Mouse (Mus musculus): ENCODE results near the gene Kirrel3. TPM values are rescaled to one million over a fixed set of nuclear protein-coding genes. Genes with fewer than 3 reads are reported as not detected.

Kirrel3 gene
- polyA plus RNA-seq, 1 experiment from 2014 or later: 2.5 TPM

DNA sequence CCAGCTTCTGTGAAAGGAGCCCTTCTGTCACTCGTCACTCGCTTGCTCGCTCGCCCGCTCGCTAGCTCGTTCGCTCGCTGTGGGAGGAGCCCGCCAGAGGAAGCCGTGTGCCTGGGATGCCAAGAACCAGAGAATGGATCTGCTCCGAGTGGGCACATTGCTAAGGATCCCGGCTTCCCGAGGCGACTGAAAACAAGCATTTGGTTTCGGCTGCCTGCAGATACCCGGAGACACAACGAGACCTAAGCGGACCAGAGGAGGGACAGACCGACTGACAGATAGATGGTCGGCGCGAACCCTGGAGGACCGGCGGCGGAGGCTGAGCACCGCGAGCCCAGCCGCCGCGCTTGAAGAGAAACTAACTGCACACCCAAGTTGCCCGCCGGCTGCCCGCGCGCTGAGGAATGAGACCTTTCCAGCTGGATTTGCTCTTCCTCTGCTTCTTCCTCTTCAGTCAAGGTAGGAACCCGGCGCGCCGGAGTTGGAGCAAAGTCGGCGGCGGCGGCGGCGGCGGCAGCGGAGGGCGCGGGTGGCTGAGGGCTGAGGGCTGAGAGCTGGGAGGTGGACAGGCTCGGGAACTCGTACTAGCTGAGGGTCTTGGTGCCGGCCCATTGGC lies 3.1 kb downstream of the Kirrel3 start:
- no peak overlapping the region for H3K27ac ChIP-seq (replicated peaks; ENCODE audit: low read depth, low read length)
- H3K9ac ChIP-seq (replicated peaks; ENCODE audit: low read length): peak overlapping the region; percentile 57
- H3K4me1 ChIP-seq (ENCODE audit: control insufficient read depth, insufficient read depth, low read length): no peaks in the 10 kb centered on the region
- peak overlapping the region; percentile 57 for H3K4me3 ChIP-seq (ENCODE audit: low read depth, low read length)
- WGBS: under 1% methylated on average over 52 of the region's 53 CpGs
- DNase-seq (ENCODE audit: low spot score) (peak; percentile 78), ATAC-seq (replicated peaks; ENCODE audit: insufficient number of reproducible peaks, low FRiP score, low TSS enrichment, low read depth) (0 out of 2 replicates have a peak, but pooled peaks have one; percentile 36)
- peaks cover 30% of the 10 kb centered on the region for H3K27me3 ChIP-seq (ENCODE audit: control insufficient read depth, insufficient read depth, low read length)
- H3K4me2 ChIP-seq (ENCODE audit: low read depth, low read length): peak overlapping the region; percentile 87
- H3K36me3 ChIP-seq (replicated peaks; ENCODE audit: control insufficient read depth, insufficient read depth, low read depth, low read length): no peaks in the 10 kb centered on the region
- H3K9me3 ChIP-seq (replicated peaks; ENCODE audit: control insufficient read depth, low read length): no peaks in the 10 kb centered on the region

DNA sequence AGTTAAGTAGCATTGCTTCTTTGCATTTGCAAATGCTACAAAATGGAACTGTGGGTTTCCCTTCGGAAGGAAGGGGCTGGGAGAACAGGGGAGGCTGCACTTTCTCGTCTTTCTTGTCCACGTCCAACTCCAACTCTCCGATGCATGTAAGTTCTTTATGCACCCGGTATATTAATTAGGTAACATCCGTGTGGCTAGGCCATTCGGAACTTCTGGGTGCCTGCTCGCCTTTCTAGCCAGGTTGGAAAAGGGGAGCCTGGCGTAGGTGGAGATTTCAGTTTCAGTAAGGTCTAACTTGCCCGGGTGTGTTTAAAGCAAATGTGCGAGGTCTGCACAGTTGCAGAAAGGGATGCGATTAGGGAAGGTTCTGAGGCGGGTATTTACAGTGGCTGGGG lies 3.6 kb downstream of the Kirrel3 start:
- ATAC-seq (replicated peaks; ENCODE audit: insufficient number of reproducible peaks, low FRiP score, low TSS enrichment, low read depth): no peak
- no peaks in the 10 kb centered on the region for H3K9me3 ChIP-seq (replicated peaks; ENCODE audit: control insufficient read depth, low read length)
- H3K27ac ChIP-seq (replicated peaks; ENCODE audit: low read depth, low read length): no peak overlapping the region
- WGBS: 1% methylated on average over 13 of the region's 13 CpGs
- H3K4me3 ChIP-seq (ENCODE audit: low read depth, low read length): peak overlapping the region; percentile 57
- no peak for DNase-seq (ENCODE audit: low spot score)
- no peaks in the 10 kb centered on the region for H3K4me1 ChIP-seq (ENCODE audit: control insufficient read depth, insufficient read depth, low read length)
- peaks cover 30% of the 10 kb centered on the region for H3K27me3 ChIP-seq (ENCODE audit: control insufficient read depth, insufficient read depth, low read length)
- no peaks in the 10 kb centered on the region for H3K36me3 ChIP-seq (replicated peaks; ENCODE audit: control insufficient read depth, insufficient read depth, low read depth, low read length)
- H3K9ac ChIP-seq (replicated peaks; ENCODE audit: low read length): peak overlapping the region; percentile 57
- peak overlapping the region; percentile 87 for H3K4me2 ChIP-seq (ENCODE audit: low read depth, low read length)

- H3K9ac ChIP-seq (replicated peaks; ENCODE audit: low read length): no peak overlapping the region
- H3K27ac ChIP-seq (replicated peaks; ENCODE audit: low read depth, low read length): no peak overlapping the region
- H3K9me3 ChIP-seq (replicated peaks; ENCODE audit: control insufficient read depth, low read length): no peaks in the 10 kb centered on the region
- WGBS: 15% methylated on average over 5 of the region's 5 CpGs
- DNase-seq (ENCODE audit: low spot score) (no peak), ATAC-seq (replicated peaks; ENCODE audit: insufficient number of reproducible peaks, low FRiP score, low TSS enrichment, low read depth) (no peak)
- no peaks in the 10 kb centered on the region for H3K4me1 ChIP-seq (ENCODE audit: control insufficient read depth, insufficient read depth, low read length)
- no peaks in the 10 kb centered on the region for H3K36me3 ChIP-seq (replicated peaks; ENCODE audit: control insufficient read depth, insufficient read depth, low read depth, low read length)
- peaks cover 28% of the 10 kb centered on the region for H3K27me3 ChIP-seq (ENCODE audit: control insufficient read depth, insufficient read depth, low read length)
- peak overlapping the region; percentile 87 for H3K4me2 ChIP-seq (ENCODE audit: low read depth, low read length)
- peak overlapping the region; percentile 57 for H3K4me3 ChIP-seq (ENCODE audit: low read depth, low read length)
Measured at GRCm38 (mm10) chr9:34489760-34490159, 4.1 kb downstream of the Kirrel3 start.

GRCm38 (mm10) chr9:34492121-34492520 lies 6.4 kb downstream of the Kirrel3 start:
- Histone ChIP-seq H3K4me3 (ENCODE audit: low read depth, low read length) (no peak overlapping the region), H3K36me3 (replicated peaks; ENCODE audit: control insufficient read depth, insufficient read depth, low read depth, low read length) (no peaks in the 10 kb centered on the region), H3K4me2 (ENCODE audit: low read depth, low read length) (no peak overlapping the region), H3K9me3 (replicated peaks; ENCODE audit: control insufficient read depth, low read length) (no peaks in the 10 kb centered on the region), H3K27me3 (ENCODE audit: control insufficient read depth, insufficient read depth, low read length) (peaks cover 20% of the 10 kb centered on the region), H3K27ac (replicated peaks; ENCODE audit: low read depth, low read length) (no peak overlapping the region), H3K4me1 (ENCODE audit: control insufficient read depth, insufficient read depth, low read length) (no peaks in the 10 kb centered on the region), H3K9ac (replicated peaks; ENCODE audit: low read length) (no peak overlapping the region)
- no peak for ATAC-seq (replicated peaks; ENCODE audit: insufficient number of reproducible peaks, low FRiP score, low TSS enrichment, low read depth)
- 40% methylated on average over 3 of the region's 3 CpGs for WGBS
- no peak for DNase-seq (ENCODE audit: low spot score)

GRCm38 (mm10) chr9:34493571-34493970 lies 7.9 kb downstream of the Kirrel3 start:
- WGBS: 42% methylated on average over 2 of the region's 2 CpGs

DNA sequence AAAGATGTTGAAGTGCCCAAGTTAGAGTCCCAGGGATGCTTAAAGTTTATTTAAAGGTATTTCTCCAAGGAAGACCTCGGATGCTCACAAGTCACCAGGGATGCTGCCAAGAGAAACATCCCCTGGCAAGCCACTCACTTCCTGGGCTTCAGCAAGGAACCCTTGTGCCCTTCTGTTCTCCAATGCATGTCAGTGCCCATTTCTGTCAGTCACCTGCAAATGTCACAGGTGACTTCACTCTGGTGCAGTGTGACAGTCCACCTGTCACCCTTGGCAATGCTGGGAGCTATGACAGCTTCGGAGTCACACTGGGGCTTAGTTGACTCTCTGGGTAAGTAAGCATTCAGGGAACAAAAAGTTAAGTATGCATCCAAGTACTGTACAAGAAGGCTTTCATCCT lies 12.4 kb downstream of the Kirrel3 start:
- no peaks in the 10 kb centered on the region for H3K36me3 ChIP-seq (replicated peaks; ENCODE audit: control insufficient read depth, insufficient read depth, low read depth, low read length)
- H3K4me3 ChIP-seq (ENCODE audit: low read depth, low read length): no peak overlapping the region
- no peaks in the 10 kb centered on the region for H3K27me3 ChIP-seq (ENCODE audit: control insufficient read depth, insufficient read depth, low read length)
- DNase-seq (ENCODE audit: low spot score) (no peak), ATAC-seq (replicated peaks; ENCODE audit: insufficient number of reproducible peaks, low FRiP score, low TSS enrichment, low read depth) (no peak)
- no peak overlapping the region for H3K4me2 ChIP-seq (ENCODE audit: low read depth, low read length)
- no peak overlapping the region for H3K9ac ChIP-seq (replicated peaks; ENCODE audit: low read length)
- H3K9me3 ChIP-seq (replicated peaks; ENCODE audit: control insufficient read depth, low read length): no peaks in the 10 kb centered on the region
- no peak overlapping the region for H3K27ac ChIP-seq (replicated peaks; ENCODE audit: low read depth, low read length)
- WGBS: 80% methylated on average over 2 of the region's 2 CpGs
- no peaks in the 10 kb centered on the region for H3K4me1 ChIP-seq (ENCODE audit: control insufficient read depth, insufficient read depth, low read length)

More at GRCm38 (mm10) chr9:34493571-34493970, 7.9 kb downstream of the Kirrel3 start:
- Histone ChIP-seq H3K4me2 (ENCODE audit: low read depth, low read length) (no peak overlapping the region), H3K27ac (replicated peaks; ENCODE audit: low read depth, low read length) (no peak overlapping the region), H3K9me3 (replicated peaks; ENCODE audit: control insufficient read depth, low read length) (no peaks in the 10 kb centered on the region), H3K4me3 (ENCODE audit: low read depth, low read length) (no peak overlapping the region), H3K36me3 (replicated peaks; ENCODE audit: control insufficient read depth, insufficient read depth, low read depth, low read length) (no peaks in the 10 kb centered on the region), H3K4me1 (ENCODE audit: control insufficient read depth, insufficient read depth, low read length) (no peaks in the 10 kb centered on the region), H3K9ac (replicated peaks; ENCODE audit: low read length) (no peak overlapping the region), H3K27me3 (ENCODE audit: control insufficient read depth, insufficient read depth, low read length) (peaks cover 14% of the 10 kb centered on the region)
- ATAC-seq (replicated peaks; ENCODE audit: insufficient number of reproducible peaks, low FRiP score, low TSS enrichment, low read depth) (no peak), DNase-seq (ENCODE audit: low spot score) (no peak)

DNA sequence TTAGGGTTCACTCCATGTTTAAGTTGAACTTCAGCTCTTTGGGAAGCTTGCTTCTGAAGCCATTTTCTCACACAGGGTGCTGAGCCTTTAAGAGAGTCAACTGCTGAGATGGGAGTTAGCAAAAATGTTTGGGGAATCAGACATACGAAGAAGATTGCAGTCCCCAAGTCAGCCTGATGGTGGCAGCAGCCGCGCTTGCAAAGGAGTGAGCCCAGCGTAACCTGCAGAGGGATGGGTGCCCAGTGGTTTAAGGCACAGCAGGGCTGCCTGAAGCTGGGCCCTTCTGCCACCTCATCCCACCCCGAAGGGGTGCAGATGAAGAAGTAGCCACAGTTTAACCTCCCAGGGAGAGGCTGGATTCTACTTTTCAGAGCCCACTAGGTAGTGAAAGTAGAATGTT lies 13.0 kb downstream of the Kirrel3 start:
- H3K9ac ChIP-seq (replicated peaks; ENCODE audit: low read length): no peak overlapping the region
- WGBS: 5% methylated on average over 5 of the region's 5 CpGs
- no peaks in the 10 kb centered on the region for H3K9me3 ChIP-seq (replicated peaks; ENCODE audit: control insufficient read depth, low read length)
- DNase-seq (ENCODE audit: low spot score) (peak; percentile 83), ATAC-seq (replicated peaks; ENCODE audit: insufficient number of reproducible peaks, low FRiP score, low TSS enrichment, low read depth) (peak; percentile 65; the same call in 1 of the 2 replicates)
- H3K36me3 ChIP-seq (replicated peaks; ENCODE audit: control insufficient read depth, insufficient read depth, low read depth, low read length): no peaks in the 10 kb centered on the region
- H3K4me1 ChIP-seq (ENCODE audit: control insufficient read depth, insufficient read depth, low read length): no peaks in the 10 kb centered on the region
- H3K4me2 ChIP-seq (ENCODE audit: low read depth, low read length): no peak overlapping the region
- no peaks in the 10 kb centered on the region for H3K27me3 ChIP-seq (ENCODE audit: control insufficient read depth, insufficient read depth, low read length)
- no peak overlapping the region for H3K4me3 ChIP-seq (ENCODE audit: low read depth, low read length)
- no peak overlapping the region for H3K27ac ChIP-seq (replicated peaks; ENCODE audit: low read depth, low read length)

DNA sequence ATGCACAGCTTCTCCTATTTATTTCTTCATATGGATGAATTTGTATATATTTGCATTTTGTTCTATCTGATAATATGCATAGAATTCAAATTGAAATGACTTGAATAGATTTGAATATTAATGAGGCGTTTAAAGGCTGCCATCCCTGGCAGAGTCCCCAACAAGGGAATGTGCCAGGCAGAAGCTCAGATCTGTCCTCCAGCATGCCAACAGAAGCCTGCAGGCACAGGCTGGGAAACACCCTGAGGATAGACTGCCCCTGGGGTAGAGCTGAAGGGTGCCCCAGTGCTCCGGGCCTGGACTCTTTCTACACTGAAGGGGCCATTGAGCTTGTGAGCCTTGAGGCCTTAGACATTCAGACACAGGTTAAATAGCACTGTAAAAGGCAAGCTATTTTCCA lies 21.5 kb downstream of the Kirrel3 start:
- Histone ChIP-seq H3K4me2 (ENCODE audit: low read depth, low read length) (no peak overlapping the region), H3K4me1 (ENCODE audit: control insufficient read depth, insufficient read depth, low read length) (no peaks in the 10 kb centered on the region), H3K4me3 (ENCODE audit: low read depth, low read length) (no peak overlapping the region), H3K27ac (replicated peaks; ENCODE audit: low read depth, low read length) (no peak overlapping the region), H3K9me3 (replicated peaks; ENCODE audit: control insufficient read depth, low read length) (no peaks in the 10 kb centered on the region), H3K27me3 (ENCODE audit: control insufficient read depth, insufficient read depth, low read length) (no peaks in the 10 kb centered on the region), H3K36me3 (replicated peaks; ENCODE audit: control insufficient read depth, insufficient read depth, low read depth, low read length) (no peaks in the 10 kb centered on the region), H3K9ac (replicated peaks; ENCODE audit: low read length) (no peak overlapping the region)
- DNase-seq (ENCODE audit: low spot score): no peak
- no peak for ATAC-seq (replicated peaks; ENCODE audit: insufficient number of reproducible peaks, low FRiP score, low TSS enrichment, low read depth)
- WGBS: 78% methylated on average over 2 of the region's 2 CpGs
